Mouse (Mus musculus): ENCODE data around the gene Tenm2. TPM values are rescaled to one million over a fixed set of nuclear protein-coding genes. Genes with fewer than 3 reads are reported as not detected.
A peak's percentile ranks its signal among the peaks of the same experiment; 100 is the strongest.

Gene Tenm2
- polyA plus RNA-seq, 1 experiment from 2014 or later = 0.28 TPM

- Histone ChIP-seq H3K9me3 (ENCODE audit: low read depth, low read length) (no peaks in the 10 kb centered on the region), H3K4me1 (ENCODE audit: insufficient read depth) (no peaks in the 10 kb centered on the region), H3K36me3 (ENCODE audit: insufficient read depth) (no peaks in the 10 kb centered on the region), H3K4me2 (no peak overlapping the region), H3K9ac (no peak overlapping the region), H3K27me3 (ENCODE audit: insufficient read depth, low read length) (no peaks in the 10 kb centered on the region), H3K27ac (ENCODE audit: low read depth) (no peak overlapping the region), H3K4me3 (ENCODE audit: low read depth, low read length) (no peak overlapping the region)
- ATAC-seq (ENCODE audit: insufficient read depth) (no peak), DNase-seq (peak; percentile 69)
- WGBS = 43% methylated on average over 12 of the region's 12 CpGs
- TF ChIP-seq CTCF (IDR thresholded peaks at IDR 0.05; ENCODE audit: low read depth) = no peak
Observed at GRCm38 (mm10) chr11:36395803-36396710, 839.7 kb downstream of the Tenm2 start.

- no peak for ATAC-seq (ENCODE audit: insufficient read depth)
- WGBS = 78% methylated on average over 5 of the region's 5 CpGs
Observed at GRCm38 (mm10) chr11:36384696-36385095, 851.1 kb downstream of the Tenm2 start.

GRCm38 (mm10) chr11:36371814-36372213, 864.0 kb downstream of the Tenm2 start:
- Histone ChIP-seq H3K4me1 (ENCODE audit: insufficient read depth) (no peaks in the 10 kb centered on the region), H3K36me3 (ENCODE audit: insufficient read depth) (no peaks in the 10 kb centered on the region), H3K27ac (ENCODE audit: low read depth) (no peak overlapping the region), H3K9ac (no peak overlapping the region), H3K27me3 (ENCODE audit: insufficient read depth, low read length) (no peaks in the 10 kb centered on the region), H3K4me3 (ENCODE audit: low read depth, low read length) (no peak overlapping the region), H3K9me3 (ENCODE audit: low read depth, low read length) (no peaks in the 10 kb centered on the region), H3K4me2 (no peak overlapping the region)
- DNase-seq = no peak
- no peak for TF ChIP-seq CTCF (IDR thresholded peaks at IDR 0.05; ENCODE audit: low read depth)
- WGBS = 82% methylated on average over 7 of the region's 7 CpGs
- ATAC-seq (ENCODE audit: insufficient read depth) = no peak

More at GRCm38 (mm10) chr11:36384696-36385095, 851.1 kb downstream of the Tenm2 start:
- H3K4me2 ChIP-seq = no peak overlapping the region
- H3K9ac ChIP-seq = no peak overlapping the region
- DNase-seq = no peak
- H3K4me3 ChIP-seq (ENCODE audit: low read depth, low read length) = no peak overlapping the region
- H3K27ac ChIP-seq (ENCODE audit: low read depth) = no peak overlapping the region
- no peaks in the 10 kb centered on the region for H3K9me3 ChIP-seq (ENCODE audit: low read depth, low read length)
- no peak for TF ChIP-seq CTCF (IDR thresholded peaks at IDR 0.05; ENCODE audit: low read depth)
- no peaks in the 10 kb centered on the region for H3K36me3 ChIP-seq (ENCODE audit: insufficient read depth)
- no peaks in the 10 kb centered on the region for H3K4me1 ChIP-seq (ENCODE audit: insufficient read depth)
- H3K27me3 ChIP-seq (ENCODE audit: insufficient read depth, low read length) = no peaks in the 10 kb centered on the region

- H3K36me3 ChIP-seq (ENCODE audit: insufficient read depth) = no peaks in the 10 kb centered on the region
- H3K4me2 ChIP-seq = no peak overlapping the region
- DNase-seq (no peak), ATAC-seq (ENCODE audit: insufficient read depth) (no peak)
- no peaks in the 10 kb centered on the region for H3K4me1 ChIP-seq (ENCODE audit: insufficient read depth)
- H3K9ac ChIP-seq = no peak overlapping the region
- no peak for TF ChIP-seq CTCF (IDR thresholded peaks at IDR 0.05; ENCODE audit: low read depth)
- WGBS = 88% methylated on average over 5 of the region's 5 CpGs
- H3K4me3 ChIP-seq (ENCODE audit: low read depth, low read length) = no peak overlapping the region
- no peaks in the 10 kb centered on the region for H3K27me3 ChIP-seq (ENCODE audit: insufficient read depth, low read length)
- H3K9me3 ChIP-seq (ENCODE audit: low read depth, low read length) = no peaks in the 10 kb centered on the region
- no peak overlapping the region for H3K27ac ChIP-seq (ENCODE audit: low read depth)
Observed at GRCm38 (mm10) chr11:36365067-36365466, 870.7 kb downstream of the Tenm2 start.

- no peaks in the 10 kb centered on the region for H3K36me3 ChIP-seq (ENCODE audit: insufficient read depth)
- H3K9ac ChIP-seq = no peak overlapping the region
- H3K9me3 ChIP-seq (ENCODE audit: low read depth, low read length) = no peaks in the 10 kb centered on the region
- TF ChIP-seq CTCF (IDR thresholded peaks at IDR 0.05; ENCODE audit: low read depth) = no peak
- H3K4me1 ChIP-seq (ENCODE audit: insufficient read depth) = no peaks in the 10 kb centered on the region
- no peak overlapping the region for H3K27ac ChIP-seq (ENCODE audit: low read depth)
- 44% methylated on average over 9 of the region's 9 CpGs for WGBS
- no peak for ATAC-seq (ENCODE audit: insufficient read depth)
- no peak overlapping the region for H3K4me3 ChIP-seq (ENCODE audit: low read depth, low read length)
- no peak overlapping the region for H3K4me2 ChIP-seq
- no peak for DNase-seq
- H3K27me3 ChIP-seq (ENCODE audit: insufficient read depth, low read length) = no peaks in the 10 kb centered on the region
Observed at GRCm38 (mm10) chr11:36364441-36364840, 871.3 kb downstream of the Tenm2 start.

GRCm38 (mm10) chr11:36362514-36362913, 873.2 kb downstream of the Tenm2 start:
- H3K9ac ChIP-seq = no peak overlapping the region
- ATAC-seq (ENCODE audit: insufficient read depth) (no peak), DNase-seq (no peak)
- H3K4me3 ChIP-seq (ENCODE audit: low read depth, low read length) = no peak overlapping the region
- WGBS = 95% methylated on average over 8 of the region's 8 CpGs
- no peak overlapping the region for H3K27ac ChIP-seq (ENCODE audit: low read depth)
- H3K4me2 ChIP-seq = no peak overlapping the region
- no peaks in the 10 kb centered on the region for H3K36me3 ChIP-seq (ENCODE audit: insufficient read depth)
- TF ChIP-seq CTCF (IDR thresholded peaks at IDR 0.05; ENCODE audit: low read depth) = no peak
- H3K9me3 ChIP-seq (ENCODE audit: low read depth, low read length) = no peaks in the 10 kb centered on the region
- H3K4me1 ChIP-seq (ENCODE audit: insufficient read depth) = no peaks in the 10 kb centered on the region
- H3K27me3 ChIP-seq (ENCODE audit: insufficient read depth, low read length) = no peaks in the 10 kb centered on the region

- H3K9ac ChIP-seq = no peak overlapping the region
- no peak overlapping the region for H3K4me2 ChIP-seq
- no peaks in the 10 kb centered on the region for H3K27me3 ChIP-seq (ENCODE audit: insufficient read depth, low read length)
- no peak for ATAC-seq (ENCODE audit: insufficient read depth)
- no peak overlapping the region for H3K4me3 ChIP-seq (ENCODE audit: low read depth, low read length)
- no peaks in the 10 kb centered on the region for H3K4me1 ChIP-seq (ENCODE audit: insufficient read depth)
- no peak for TF ChIP-seq CTCF (IDR thresholded peaks at IDR 0.05; ENCODE audit: low read depth)
- no peaks in the 10 kb centered on the region for H3K36me3 ChIP-seq (ENCODE audit: insufficient read depth)
- no peak for DNase-seq
- no peaks in the 10 kb centered on the region for H3K9me3 ChIP-seq (ENCODE audit: low read depth, low read length)
- no peak overlapping the region for H3K27ac ChIP-seq (ENCODE audit: low read depth)
- WGBS = 78% methylated on average over 1 of the region's 1 CpGs
Observed at GRCm38 (mm10) chr11:36353252-36353651, 882.5 kb downstream of the Tenm2 start.
